Mouse (Mus musculus) embryonic stem cell, embryonic (primary cell): ENCODE measurements around the gene Steap2.

Experiments used
- CTCF ChIA-PET, 4 experiments: fragments of 300-600 bp in 2 of 4; fragments of 350-600 bp in 2 of 4; sonication (Branson Sonifier 250); formaldehyde crosslinking; loops; one replicate each; lab custom pipeline; 2022; ENCODE audit warnings: inconsistent platforms in 2 of 4; lab: Charles Lee
- POLR2A ChIA-PET, 4 experiments: fragments of 300-600 bp in 2 of 4; fragments of 350-600 bp in 2 of 4; sonication (Branson Sonifier 250); formaldehyde crosslinking; loops; one replicate each; lab custom pipeline; 2022; ENCODE audit warnings: antibody characterized with exemption in 4 of 4, inconsistent platforms in 1 of 4; lab: Charles Lee

The Steap2 gene

DNA sequence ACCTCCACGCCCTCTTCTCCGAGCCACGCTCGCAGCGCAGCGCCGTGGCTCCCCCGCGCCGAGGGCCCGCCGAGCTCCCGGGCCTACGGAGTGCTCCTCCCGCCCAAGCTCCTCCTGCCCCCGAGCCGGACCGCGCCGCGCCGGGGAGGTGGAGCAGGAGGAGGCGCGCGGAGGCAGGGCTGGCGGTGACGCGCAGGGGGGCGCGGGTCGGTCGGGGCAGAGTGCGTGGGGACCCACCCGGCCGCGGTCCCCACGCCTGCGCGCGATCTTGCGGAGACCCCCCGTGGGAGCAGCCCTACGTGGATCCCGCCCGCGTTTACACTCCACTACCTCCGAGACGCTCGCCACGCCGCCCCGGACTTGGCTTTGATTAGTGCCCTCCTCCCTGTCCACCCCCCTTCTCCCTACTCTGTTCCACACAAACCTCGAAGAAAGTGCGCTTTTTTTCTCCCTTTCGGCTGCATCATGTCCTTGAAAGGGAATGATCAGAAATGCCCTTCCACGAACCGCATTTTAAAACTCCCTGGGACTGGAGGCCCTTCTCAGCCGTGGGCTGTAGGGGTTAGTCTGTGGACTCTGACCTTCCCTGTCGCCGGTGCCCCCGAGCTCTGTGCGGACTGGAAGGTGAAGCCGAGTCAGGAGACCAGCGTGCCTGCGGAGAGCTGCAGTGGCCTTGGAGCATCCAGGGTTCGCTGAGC is at the start of gene Steap2:
TSS of gene Steap2 (minus strand) at position 623 of the 698 bp plus-strand sequence.
- CTCF ChIA-PET: interaction anchor here in 2 of 4 experiments (0.7 to 1.4 kb wide), 2 partner anchors 55 to 185 kb away, joined by 3 to 6 read pairs; partner anchors contain the start of gene Steap1 (in 1 of the 2)

DNA sequence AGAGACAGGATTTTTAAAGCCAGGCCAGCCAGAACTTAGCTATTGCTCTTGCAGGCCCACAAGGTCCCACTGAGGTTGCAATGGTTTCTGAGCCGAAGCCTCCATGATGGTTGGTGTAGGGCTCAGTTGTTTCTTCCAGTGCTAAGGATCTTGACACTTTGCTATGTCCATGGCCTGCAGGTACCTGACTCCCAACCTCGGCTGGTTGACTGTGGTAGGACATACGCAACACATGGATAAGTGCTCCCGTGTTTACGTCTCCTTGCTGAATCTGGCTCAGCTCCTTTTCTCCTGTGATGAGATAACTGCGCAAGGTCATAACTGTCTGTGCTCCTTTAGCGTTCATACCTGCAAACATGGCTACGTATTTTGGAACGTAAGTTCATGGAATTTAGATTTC is 40.1 kb upstream of the Steap2 start:
- CTCF ChIA-PET: no interaction called here
- POLR2A ChIA-PET: no interaction called here

More for the DNA sequence above, at the start of gene Steap2:
- POLR2A ChIA-PET: interaction anchor here in 3 of 4 experiments (0.6 to 3.6 kb wide), 18 partner anchors 7 to 190 kb away, joined by 3 to 12 read pairs (median 4); partner anchors contain the start of genes Gtpbp10 (in 2 of the 3), Cfap69 (in 1 of the 3) and Steap1 (in 1 of the 3)

DNA sequence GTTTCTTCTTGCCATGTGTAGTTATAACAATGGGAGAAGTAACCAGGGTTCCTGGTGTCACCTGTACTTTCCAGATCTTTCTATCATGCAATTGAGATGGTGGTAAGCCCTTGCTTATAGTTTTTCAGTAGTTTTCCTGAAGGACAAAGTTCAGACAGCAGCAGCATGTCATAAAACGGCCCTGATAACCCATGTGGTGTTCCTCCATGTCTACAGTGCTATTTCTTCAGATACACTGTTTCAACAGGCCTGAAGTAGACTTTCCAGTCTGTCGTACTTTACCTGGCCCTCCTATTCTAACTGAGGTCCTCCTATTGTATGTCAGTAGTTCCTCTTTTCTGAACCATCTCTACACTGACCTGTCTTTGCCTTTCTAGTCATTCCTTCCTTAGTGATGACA is 38.5 kb upstream of the Steap2 start:
- POLR2A ChIA-PET: interaction anchor here in 1 of 4 experiments (1.8 kb wide), 1 partner anchor 16 kb away, joined by 4 read pairs; the partner anchor contains the start of gene Steap1
- CTCF ChIA-PET: no interaction called here

DNA sequence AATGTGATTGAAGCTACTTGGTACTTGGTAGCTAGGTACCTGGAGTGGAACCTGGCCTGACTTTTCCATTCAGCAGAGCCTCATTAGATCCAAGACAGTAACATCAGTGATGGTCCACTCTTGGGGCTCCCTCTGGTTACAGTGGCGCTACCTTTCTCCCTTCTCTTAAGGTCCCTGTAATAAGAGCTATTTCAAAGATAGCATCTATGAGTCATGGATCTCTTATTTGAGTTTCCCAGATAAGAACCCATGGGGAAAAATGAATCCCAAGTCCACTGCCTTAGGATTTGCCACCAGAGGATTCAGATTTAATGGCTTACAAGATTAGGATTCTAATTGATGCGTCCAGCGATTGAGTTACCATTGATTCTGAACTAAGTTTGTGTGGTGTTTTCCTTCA is 37.8 kb upstream of the Steap2 start:
- CTCF ChIA-PET: no interaction called here

DNA sequence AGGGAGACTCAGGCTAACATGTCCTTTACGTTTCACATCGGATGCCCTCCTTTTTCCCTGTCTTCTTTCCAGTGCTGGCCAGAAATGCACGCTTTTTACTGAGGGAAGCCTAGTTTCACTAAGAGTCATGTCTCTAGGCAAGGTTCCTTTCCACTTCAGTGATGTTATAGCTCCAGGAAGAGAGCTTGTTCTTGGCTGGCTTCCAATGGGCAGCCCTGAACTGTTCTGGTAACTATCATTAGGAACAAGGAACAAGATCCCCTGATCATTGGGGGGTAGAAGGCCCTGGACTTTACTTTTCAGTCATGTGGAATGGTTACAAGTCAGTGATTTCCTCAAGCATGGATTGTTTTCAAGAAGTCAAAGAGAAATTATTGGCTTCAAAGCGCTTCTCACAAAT is 35.5 kb upstream of the Steap2 start:
- POLR2A ChIA-PET: no interaction called here
- CTCF ChIA-PET: no interaction called here

More for the DNA sequence above, 37.8 kb upstream of the Steap2 start:
- POLR2A ChIA-PET: interaction anchor here in 1 of 4 experiments (1.8 kb wide), 1 partner anchor 17 kb away, joined by 4 read pairs; the partner anchor contains the start of gene Steap1

DNA sequence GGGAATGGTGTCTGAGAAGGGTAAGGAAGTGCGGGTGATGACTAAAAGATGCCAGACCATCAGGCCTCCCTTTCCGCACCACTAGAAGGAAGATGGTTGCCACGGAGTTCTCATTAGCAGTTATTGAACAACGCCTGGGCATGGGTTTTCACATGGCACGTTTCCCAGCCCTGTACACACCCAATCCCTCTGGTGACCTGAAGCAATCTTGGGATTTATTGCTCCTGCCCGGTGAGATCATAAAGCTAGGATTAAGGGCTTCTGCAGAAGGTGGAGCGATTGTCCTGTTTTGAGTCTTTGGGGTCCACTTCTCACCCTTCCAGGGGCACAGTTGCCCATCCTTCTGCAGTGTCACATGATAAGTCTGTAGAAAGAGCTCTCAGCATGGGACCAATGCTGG is 27.8 kb upstream of the Steap2 start:
- ChIA-PET CTCF (no interaction called here), POLR2A (no interaction called here)

DNA sequence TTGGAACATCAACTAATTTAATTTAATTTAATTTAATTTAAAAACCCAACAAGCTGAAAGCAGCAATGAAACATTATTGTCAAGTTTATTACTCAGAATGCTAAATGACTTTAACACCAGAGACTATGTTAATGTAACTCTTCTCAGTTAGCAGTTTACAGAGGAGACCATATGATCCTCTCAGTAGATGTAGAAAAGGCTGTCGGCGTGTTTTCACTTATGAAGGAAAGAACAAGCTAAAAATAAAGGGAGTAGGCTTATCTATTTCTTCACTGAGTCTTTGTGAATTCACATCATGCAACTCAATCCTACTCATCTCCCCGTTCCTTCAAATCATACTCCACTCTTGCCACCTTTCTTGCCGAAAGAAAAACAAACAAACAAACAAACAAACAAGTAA is 16.7 kb upstream of the Steap2 start:
- ChIA-PET CTCF (interaction anchor here in 1 of 4 experiments (0.5 kb wide), 1 partner anchor 21 kb away, joined by 3 read pairs; no protein-coding TSS in a partner anchor), POLR2A (no interaction called here)

DNA sequence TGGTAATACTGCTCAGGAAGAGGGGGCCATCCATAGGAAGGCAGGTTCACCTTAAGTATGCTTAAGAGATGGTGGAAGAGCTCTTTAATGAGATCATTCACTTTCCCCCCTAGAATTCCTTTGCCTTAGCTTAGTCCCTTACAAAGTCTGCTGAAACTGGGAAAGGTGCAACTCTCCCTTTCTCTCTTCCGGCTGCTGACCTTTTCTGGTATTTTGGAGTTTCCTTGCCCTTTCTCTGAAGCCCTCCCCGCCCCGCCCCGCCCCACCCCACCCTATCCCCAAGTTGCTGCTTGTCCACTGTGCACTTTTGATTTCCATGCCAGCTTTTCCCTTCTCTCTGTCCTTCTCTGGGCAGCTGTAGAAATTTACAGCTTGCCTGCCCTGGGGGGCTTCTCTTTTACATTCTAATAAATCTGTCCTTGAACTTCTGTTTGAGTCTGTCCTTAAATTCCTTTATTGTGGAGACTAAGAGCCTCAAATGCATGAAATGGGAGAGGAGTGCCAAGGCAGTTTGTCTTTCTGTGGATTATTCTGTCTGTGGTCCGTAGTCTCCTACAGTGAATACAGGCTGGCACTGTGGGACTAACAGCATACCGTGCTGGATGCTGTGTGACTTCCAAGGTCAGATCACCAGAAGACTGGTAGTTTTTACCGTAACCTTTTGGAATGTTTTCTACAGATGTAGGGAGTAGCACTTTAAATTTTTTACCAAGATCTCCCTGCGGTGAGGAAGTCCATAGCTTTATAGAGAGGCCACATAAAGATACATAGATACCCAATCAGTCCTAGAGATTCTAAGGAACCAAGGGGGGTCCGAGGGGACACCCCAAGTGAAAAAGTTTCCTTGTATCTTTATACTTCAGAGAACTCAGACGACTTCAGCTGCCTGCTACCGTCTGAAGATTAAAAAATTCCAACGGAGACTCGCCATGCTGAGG is 13.2 kb upstream of the Steap2 start:
- ChIA-PET POLR2A (interaction anchor here in 2 of 4 experiments (1.0 to 3.0 kb wide), 4 partner anchors 8 to 14 kb away, joined by 4 to 12 read pairs (median 7); partner anchors contain the start of gene Steap2 (in 2 of the 2)), CTCF (interaction anchor here in 3 of 4 experiments (0.6 to 1.5 kb wide), 3 partner anchors 41 to 407 kb away, joined by 3 to 6 read pairs (median 3); partner anchors contain the start of gene Steap1 (in 1 of the 3))

DNA sequence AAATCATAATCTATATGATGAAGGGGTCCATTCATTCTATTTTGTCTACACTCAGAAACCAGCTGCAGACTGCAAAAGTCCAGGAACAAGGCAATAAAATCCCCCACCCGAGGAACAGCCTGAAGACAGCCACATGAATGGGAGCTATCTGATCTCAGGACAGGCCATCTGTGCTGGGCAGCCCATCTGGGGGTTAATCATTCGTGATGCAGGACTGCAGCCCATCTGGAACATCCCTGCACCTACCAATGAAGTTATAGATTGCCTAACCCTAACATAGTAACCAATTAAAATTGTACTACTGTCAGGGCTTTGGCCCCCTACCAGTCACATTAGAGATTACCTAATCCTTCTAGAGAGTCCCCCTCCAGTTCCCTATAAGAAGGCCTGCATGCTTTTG is 10.6 kb upstream of the Steap2 start:
- POLR2A ChIA-PET: no interaction called here

DNA sequence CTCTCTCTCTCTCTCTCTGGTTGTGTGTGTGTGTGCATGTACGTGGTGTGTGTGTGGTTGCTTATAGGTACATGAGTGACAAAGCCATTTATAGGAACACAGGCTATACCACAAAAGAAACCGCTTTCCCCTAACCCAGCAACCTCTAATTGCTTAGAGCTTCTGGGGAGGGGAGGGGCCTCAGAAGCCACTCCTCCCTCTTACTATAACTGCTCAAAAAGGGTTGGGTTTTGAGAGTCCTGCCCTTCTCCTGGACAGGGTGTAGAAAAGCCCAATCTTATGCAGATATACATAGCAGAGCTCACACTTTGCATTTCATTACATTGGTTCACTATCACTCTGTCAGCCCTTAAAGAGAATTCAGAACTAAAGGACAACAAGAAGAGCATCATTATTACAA is 6.0 kb upstream of the Steap2 start:
- POLR2A ChIA-PET: interaction anchor here in 2 of 4 experiments (0.7 to 2.5 kb wide), 6 partner anchors 8 to 142 kb away, joined by 4 to 8 read pairs (median 5); partner anchors contain the start of genes Cfap69 (in 1 of the 2) and Gtpbp10 (in 1 of the 2)
- CTCF ChIA-PET: interaction anchor here in 2 of 4 experiments (0.6 to 1.1 kb wide), 2 partner anchors 37 to 49 kb away, joined by 4 to 5 read pairs; partner anchors contain the start of gene Steap1 (in 1 of the 2)

More for the DNA sequence above, 10.6 kb upstream of the Steap2 start:
- CTCF ChIA-PET: interaction anchor here in 1 of 4 experiments (1.0 kb wide), 1 partner anchor 44 kb away, joined by 3 read pairs; the partner anchor contains the start of gene Steap1

DNA sequence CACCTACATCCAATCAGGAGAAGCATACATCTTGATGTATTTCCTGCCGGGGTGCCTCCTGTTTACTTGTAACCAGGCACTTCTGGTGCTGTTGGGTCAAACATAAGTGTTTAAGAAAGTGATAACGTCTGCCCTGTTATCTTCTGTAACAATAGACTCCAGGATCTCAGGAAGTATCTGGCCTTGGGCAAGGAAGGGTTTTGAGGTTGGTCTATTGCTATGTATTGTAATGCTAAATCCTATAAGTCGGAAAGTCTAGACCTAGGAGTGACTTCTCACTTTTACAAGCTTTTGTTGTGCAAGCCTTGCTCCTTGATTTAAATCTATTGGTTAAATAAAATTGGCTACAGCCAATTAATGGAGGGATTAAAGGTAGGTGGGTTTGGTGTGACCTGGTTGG is 4.5 kb upstream of the Steap2 start:
- CTCF ChIA-PET: interaction anchor here in 1 of 4 experiments (0.7 kb wide), 1 partner anchor 50 kb away, joined by 3 read pairs; the partner anchor contains the start of gene Steap1
- POLR2A ChIA-PET: interaction anchor here in 2 of 4 experiments (0.7 to 2.5 kb wide), 7 partner anchors 10 to 146 kb away, joined by 3 to 8 read pairs (median 5); partner anchors contain the start of genes Gtpbp10 (in 2 of the 2) and Cfap69 (in 1 of the 2)

DNA sequence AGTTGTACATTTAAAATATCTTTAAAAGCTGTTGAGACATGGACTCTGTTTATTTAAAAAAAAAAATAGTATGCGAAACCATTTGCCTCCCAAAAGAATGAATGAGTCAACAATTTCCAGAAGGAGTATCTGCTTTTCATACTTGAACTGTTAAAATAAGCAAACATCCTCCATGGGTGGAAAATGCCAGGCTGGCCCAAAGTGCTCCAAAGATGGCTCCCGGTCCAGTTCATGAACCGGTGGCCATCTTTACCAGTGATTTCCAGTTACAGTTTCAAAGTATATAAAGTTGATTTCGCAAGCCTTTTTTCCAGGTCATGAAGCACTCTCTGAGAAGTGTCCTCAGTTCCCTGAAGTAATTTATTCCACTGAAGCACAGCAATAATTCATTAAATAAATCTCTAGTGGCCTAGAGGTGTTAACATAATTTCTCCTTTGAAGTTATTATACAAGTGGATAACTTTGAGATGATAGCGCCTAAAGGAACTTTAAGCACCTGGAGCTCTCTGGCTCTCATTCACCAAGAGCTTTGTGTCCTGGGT is 1.1 kb upstream of the Steap2 start:
- POLR2A ChIA-PET: interaction anchor here in 2 of 4 experiments (0.6 to 3.6 kb wide), 4 partner anchors 12 to 191 kb away, joined by 4 to 12 read pairs (median 6); partner anchors contain the start of gene Gtpbp10 (in 1 of the 2)
- CTCF ChIA-PET: no interaction called here

DNA sequence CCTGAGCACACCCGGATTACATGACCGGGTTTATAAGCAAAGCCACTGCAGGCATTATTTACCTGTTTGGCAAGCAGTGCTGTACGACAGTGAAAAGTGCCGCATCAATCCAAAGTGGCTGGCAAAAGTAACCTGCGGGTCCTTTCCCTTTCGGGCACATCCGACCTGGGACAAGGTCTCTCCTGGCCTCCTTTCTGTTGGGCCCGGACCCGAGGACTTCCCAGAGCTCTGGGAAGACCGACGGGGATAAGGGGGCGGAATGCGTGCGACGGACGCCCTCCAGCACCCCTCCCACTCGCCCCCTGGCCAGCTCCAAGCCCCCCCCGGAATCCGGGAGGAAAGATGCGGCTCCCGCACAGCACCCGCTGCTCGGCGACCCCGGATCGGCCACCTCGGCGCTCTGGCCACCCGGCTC is 830 bp downstream of the Steap2 start:
- CTCF ChIA-PET: interaction anchor here in 3 of 4 experiments (0.6 to 1.4 kb wide), 3 partner anchors 56 to 592 kb away, joined by 3 to 6 read pairs (median 4); partner anchors contain the start of gene Steap1 (in 1 of the 3)
- POLR2A ChIA-PET: interaction anchor here in 3 of 4 experiments (0.6 to 3.6 kb wide), 13 partner anchors 8 to 189 kb away, joined by 3 to 12 read pairs (median 4); partner anchors contain the start of genes Gtpbp10 (in 2 of the 3), Cfap69 (in 1 of the 3) and Steap1 (in 1 of the 3)

DNA sequence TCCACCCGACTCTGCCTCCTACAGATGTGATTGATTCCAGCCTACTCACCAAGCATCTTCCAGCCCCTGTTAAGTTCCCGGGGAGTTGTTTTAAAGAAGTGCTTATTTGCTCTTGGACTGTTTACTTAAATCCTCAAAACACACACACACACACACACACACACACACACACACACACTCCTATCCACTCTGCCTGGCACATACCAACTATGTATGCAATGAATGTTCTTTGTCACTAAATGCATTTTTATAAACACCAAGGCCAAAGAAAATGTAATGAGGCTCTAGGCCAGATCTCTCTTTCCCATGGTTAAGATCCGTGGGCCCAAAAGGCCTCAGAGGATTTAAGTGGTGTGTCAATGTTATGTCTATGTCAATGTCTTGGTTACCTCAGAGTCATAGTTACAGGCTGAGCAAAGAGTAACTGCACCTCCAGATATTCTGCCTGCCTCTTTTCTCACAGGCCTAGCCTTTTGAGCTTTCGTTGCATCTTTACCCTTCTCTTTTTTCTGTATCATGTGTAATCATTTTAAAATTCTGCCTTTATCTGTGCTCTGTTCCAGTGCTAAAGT is 2.1 kb downstream of the Steap2 start:
- ChIA-PET CTCF (interaction anchor here in 1 of 4 experiments (0.7 kb wide), 1 partner anchor 58 kb away, joined by 3 read pairs; no protein-coding TSS in a partner anchor), POLR2A (interaction anchor here in 1 of 4 experiments (0.6 to 0.8 kb wide), 2 partner anchors 34 to 1776 kb away, joined by 3 read pairs; no protein-coding TSS in a partner anchor)

DNA sequence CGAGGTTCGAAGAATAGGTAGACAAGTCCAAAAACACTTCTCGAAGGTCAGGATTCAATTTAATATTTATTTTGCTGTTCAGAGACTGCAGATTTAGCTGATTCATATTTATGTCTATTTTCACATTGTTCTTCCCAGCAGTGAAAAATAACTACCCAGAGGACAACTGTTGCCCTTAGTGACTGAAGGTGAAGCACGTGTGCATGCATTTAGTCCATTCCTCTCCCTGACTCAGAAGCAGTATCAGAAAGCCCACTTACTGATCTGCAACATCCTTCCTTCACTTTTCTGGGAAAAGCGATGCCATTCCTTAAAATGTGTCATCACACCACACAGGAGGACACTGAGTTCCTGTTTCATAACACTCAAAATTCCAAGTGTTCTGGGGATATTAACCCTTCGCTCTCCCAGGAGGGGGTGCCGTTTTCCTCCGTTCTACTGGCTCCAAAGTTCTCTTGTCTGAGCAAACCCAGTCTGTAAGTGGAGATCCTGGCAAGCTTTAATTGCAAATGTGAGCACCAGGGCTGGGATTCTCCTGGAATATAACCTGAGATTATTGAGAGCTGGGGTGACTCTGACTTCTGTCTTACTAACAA is 5.3 kb downstream of the Steap2 start:
- CTCF ChIA-PET: no interaction called here
- POLR2A ChIA-PET: no interaction called here

DNA sequence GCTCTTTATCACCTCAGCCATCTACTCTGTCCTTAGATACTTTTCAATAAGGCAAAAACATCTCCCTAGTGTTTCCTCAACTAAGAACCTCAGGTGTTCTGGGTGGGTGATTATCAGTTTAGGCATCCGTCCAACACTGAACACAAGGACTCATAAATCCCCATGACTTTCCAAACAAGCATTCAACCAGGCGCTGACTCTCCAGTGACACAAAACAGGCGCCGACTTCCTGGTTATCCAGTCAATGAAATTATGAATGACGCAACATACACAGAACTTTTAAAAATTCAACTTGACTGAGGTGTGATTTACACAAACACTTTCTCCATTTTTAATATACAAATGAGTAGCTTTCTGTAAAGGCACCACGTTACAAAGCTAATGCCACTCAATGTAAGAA is 6.2 kb downstream of the Steap2 start:
- POLR2A ChIA-PET: interaction anchor here in 3 of 4 experiments (0.5 to 0.8 kb wide), 4 partner anchors 12 to 449 kb away, joined by 3 to 5 read pairs (median 4); no protein-coding TSS in a partner anchor
- CTCF ChIA-PET: no interaction called here

DNA sequence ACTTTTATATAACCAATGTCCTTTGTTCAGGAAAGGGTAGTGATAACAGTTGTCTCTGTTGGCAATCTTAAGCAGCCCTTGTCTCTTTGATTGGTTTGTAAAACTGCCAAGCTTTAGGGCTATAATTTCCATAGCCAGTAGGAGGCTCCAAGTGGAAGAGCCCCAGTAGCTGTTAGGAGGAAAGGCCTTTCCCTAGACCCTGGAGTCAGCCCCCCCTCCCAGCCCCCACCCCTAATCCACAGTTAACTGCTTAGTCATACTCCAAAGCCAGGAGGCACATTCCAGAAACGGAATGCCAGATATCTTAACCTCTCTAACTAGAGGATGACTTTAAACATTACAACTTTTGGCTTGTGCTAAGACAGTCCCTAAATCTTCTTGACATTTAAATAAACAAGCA is 7.4 kb downstream of the Steap2 start:
- CTCF ChIA-PET: interaction anchor here in 1 of 4 experiments (0.6 kb wide), 2 partner anchors 32 to 39 kb away, joined by 3 to 6 read pairs; no protein-coding TSS in a partner anchor
- POLR2A ChIA-PET: no interaction called here
